Mouse (Mus musculus): ENCODE measurements around the gene Map3k5. TPM values are rescaled to one million over a fixed set of nuclear protein-coding genes. Genes with fewer than 3 reads are reported as not detected.
"Not testable (repeated sequence)": the region's sequence is repeated elsewhere in the genome, so short reads cannot be mapped to it uniquely, and the experiment has no call there.

Gene Map3k5
- polyA plus RNA-seq, 2 experiments from 2014 or later: 13.6 to 14.5 TPM

GRCm38 (mm10) chr10:19968445-19968844 lies 34.2 kb downstream of the Map3k5 start:
- ATAC-seq: peak; percentile 55

DNA sequence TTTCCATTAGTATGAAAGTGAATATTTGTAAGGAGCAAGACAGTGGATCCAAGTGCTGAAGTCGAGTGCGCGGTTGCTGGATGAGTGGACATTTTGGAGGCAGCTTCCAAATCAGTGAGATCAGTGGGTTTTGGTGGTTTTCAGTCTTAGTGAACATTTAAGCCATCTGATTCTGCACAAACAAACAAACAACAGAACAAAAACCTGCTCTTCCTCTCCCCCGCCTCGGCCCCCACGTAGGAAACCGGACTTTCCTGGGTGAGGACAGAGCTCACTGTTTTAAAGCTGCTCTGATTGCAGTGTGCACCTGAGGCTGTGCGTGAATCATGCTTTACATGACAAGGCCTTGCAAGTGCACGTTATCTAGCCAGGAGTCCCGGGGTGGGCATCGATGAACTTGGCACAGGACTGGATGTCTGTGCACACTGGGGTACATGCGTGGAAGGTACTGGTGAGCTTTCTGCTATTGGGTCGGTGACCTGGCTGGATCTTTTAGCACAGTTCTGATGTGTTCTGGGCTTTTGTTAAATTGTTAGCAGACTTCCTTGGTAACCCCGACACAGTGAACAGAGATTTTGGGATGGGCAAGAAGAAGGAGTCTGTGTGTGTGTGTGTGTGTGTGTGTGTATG lies 35.7 kb downstream of the Map3k5 start:
- no peak for ATAC-seq

GRCm38 (mm10) chr10:19971491-19971890 lies 37.2 kb downstream of the Map3k5 start:
- not testable (repeated sequence) for ATAC-seq

GRCm38 (mm10) chr10:19973321-19974108 lies 39.2 kb downstream of the Map3k5 start:
- ATAC-seq: no peak

- no peak for ATAC-seq
Observed at GRCm38 (mm10) chr10:19977557-19977956, 43.3 kb downstream of the Map3k5 start.

DNA sequence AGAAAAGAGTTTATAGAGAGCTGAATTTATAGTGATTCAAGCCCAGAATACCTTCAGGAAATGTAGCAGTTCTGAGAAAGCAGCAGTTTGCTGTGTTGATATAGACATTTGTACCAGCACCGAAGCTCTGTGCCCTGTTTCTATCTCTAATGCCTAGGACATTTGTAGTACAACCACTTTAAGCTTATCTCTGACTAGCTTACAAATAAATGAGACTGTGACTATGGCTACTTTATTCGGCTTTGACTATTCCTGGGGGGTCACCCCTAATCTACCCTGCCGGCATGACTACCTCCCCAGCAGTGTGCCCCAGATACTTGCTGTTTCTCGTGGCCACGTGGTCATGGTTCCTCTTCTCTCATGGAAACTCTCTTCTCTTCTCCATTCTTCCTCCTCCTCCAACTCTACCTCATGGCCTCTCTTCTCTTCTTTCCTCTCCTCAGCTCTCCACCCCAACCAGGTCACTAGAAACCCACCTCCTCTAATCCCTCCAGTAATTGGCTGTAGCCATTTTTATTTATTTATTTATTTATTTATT lies 44.5 kb downstream of the Map3k5 start:
- ATAC-seq: no peak

GRCm38 (mm10) chr10:19987736-19988135 lies 53.5 kb downstream of the Map3k5 start:
- ATAC-seq: no peak

- ATAC-seq: no peak
Observed at GRCm38 (mm10) chr10:19989986-19990385, 55.7 kb downstream of the Map3k5 start.

DNA sequence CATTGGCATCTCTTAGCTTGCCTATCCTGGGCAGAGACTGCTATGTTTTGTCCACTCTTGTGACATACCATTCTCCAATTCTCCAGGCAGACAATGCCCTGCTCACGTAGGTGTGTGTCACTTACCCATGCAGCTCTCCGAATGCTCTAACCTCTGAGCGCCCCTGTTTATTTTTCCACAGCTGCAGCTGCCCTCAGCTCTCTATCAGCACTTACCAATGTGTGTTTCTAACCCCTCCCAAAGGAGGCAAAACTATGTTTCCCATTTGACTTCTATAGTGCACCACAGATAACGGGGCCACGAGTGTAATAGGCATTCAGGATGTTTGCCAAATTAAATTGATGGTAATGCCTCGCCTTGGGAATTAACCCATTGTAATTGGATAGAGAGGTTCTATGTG lies 56.4 kb downstream of the Map3k5 start:
- ATAC-seq: no peak

DNA sequence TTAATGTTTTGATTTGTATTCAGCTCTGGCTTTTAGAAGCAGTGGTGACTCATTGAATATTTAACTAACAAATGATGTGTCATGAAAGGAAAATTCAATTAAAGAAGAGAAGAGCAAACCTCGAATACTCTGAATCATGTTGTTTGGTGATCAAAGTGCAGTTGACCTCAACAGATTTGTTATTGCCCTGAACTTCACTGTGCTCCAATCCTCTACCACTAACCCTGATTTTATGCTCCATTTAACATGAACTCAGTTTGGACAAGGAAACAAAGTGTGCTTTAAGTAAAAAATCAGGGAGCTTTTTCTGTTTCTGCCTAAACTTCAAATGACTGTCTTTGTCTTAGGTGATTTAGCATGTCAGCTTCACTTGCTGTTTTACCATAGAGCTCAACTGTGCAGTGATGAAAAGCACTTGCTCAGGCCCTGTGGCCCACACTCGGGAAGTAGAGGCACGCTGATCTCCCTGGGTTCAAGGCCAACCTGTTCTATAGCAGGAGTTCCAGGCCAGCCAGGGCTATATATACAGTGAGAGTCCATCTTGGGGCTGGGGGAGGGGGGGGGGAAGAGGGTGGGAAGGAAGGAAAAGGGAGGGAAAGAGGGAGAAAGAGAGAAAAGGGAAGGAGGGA lies 57.1 kb downstream of the Map3k5 start:
- peak; percentile 11 for ATAC-seq

DNA sequence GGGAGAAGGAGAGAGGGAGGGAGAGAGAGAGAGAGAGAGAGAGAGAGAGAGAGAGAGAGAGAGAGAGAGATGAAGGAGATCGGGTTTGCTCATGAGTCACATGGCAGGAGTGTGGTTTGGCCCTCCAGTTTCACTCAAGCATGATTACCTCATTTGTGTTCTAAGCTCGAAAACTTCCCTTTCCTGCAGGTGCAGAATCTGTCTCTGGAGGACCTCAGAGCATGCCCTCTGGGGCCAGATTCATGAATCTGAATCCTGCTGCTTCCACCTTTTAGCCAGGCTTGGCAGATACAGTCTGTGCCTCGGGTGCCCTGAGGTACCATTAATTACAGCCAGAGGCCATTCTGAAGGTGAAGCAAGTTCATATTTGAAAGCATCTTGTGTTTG lies 57.6 kb downstream of the Map3k5 start:
- ATAC-seq: peak; percentile 97

DNA sequence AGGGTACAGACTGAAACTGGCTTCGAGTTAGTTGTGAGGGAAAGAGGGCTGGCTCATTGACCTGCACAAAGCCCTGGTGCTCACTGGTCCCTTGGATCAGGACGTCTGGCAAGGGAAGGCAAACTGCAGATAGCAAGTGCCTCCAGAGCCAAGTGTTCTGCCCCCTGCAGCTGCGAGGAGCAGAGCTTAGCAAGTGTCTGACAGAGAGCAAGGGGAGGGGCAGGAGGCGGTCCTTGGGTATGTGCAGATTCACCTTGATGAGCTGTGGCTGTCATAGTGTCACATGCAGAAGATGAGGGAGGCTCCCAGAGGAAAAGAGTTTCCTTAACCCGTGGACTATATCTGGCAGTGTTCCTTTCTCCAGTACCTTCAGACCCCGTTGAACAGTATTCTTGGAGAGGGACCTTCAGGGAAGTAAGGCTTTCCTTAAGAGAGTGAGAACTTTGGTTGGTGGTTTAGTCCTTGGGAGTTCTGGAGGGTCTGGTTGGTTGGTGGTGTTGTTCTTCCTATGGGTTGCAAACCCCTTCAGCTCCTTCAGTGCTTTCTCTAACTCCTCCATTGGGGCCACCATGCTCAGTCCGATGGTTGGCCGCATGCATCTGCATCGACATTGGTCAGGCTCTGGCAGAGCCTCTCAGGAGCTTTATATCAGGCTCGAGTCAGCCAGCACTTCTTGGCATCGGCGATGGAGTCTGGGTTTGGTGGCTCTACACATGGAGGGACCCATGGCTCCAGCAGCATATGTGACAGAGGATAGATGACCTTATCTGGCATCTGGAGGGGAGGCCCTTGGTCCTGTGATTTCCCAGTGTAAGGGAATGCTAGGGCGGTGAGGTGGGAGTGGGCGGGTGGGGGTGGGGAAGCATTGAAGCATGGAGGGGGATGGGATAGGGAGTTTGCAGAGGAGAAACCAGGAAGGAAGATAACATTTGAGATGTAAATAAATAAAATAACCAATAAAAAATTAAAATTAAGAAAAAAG lies 60.5 kb downstream of the Map3k5 start:
- no peak for ATAC-seq

- ATAC-seq: no peak
Observed at GRCm38 (mm10) chr10:19996151-19996550, 61.9 kb downstream of the Map3k5 start.

GRCm38 (mm10) chr10:19999703-20000407 lies 65.6 kb downstream of the Map3k5 start:
- ATAC-seq: peak; percentile 60

GRCm38 (mm10) chr10:20000408-20000770 lies 66.1 kb downstream of the Map3k5 start:
- ATAC-seq: peak; percentile 80

DNA sequence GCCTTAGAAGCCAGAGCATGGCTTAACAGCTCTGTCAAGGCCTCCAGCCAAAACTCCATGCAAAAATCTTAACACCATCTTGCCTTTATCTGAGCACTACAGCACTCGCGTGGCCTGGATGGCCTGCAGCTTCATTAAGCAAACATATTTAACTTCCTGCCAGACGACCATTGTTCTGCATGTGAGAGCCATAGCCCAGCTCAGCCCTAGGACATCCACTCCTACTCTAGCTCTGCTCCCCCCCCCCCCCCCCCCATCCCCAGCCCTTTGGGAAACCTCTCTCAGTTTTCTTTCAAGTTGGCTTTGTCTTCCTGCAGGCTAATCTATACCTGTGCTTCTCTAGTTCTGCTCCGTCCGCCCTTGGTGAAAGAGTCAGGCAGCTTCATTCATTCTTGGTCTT lies 67.7 kb downstream of the Map3k5 start:
- ATAC-seq: no peak

DNA sequence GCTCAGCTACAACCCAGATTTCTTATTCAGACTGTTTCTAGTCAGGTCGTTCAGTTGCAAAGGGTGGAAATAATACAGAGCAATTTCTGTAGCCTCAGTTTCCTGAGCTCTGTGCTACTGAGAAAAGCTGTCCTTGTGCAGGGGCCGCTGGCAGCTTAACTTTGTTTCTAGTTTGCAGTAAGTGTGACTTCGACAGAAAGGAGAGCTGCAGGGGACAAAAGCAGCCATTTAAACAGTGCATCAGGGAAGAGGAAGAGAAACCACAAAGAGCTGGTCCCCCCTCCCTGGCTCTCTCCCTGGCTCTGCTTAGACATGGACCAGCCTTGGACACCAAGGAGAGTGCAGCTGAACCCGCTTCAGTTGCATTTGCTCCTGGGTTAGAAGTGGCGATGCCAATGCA lies 68.7 kb downstream of the Map3k5 start:
- ATAC-seq: no peak

DNA sequence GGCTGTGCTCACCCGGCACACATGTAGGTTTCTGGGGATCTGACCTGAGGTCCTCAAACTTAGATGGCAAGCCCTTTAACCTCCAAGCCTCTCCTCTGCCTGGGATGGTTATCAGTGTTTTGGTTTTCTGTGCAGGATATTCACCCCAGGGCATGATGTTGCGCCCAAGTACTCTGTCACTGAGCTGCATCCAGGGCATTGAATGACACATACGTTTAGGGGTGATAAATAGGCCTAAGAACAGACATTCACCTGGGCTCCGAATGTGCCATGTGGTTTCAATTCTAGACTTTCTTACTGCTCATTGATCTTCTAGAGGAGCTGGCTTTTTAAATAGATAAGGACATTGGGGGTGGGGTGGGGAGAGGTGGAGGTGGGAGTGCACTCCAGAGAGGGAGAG lies 70.5 kb downstream of the Map3k5 start:
- no peak for ATAC-seq

DNA sequence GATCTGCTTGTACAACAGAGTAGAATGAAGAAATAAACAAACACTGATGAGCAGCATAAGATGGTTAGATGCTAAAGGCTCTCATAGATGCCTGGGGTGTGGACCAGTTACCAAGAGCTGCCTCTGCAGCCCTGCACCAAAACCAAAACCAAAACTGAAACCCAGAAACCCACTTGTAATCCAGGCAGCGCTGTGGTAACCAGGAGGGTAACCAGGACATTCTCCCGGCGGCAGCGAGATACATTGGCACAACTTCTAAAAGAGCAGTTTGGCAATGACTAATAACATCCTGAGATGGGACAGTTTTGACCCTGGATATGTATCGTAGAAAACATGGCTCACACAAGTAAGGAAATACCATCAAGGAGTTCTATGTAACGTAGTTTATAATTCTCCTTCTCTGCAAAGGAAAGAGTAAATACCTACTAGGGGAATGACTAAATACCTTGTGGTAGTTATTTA lies 71.2 kb downstream of the Map3k5 start:
- ATAC-seq: peak; percentile 90

DNA sequence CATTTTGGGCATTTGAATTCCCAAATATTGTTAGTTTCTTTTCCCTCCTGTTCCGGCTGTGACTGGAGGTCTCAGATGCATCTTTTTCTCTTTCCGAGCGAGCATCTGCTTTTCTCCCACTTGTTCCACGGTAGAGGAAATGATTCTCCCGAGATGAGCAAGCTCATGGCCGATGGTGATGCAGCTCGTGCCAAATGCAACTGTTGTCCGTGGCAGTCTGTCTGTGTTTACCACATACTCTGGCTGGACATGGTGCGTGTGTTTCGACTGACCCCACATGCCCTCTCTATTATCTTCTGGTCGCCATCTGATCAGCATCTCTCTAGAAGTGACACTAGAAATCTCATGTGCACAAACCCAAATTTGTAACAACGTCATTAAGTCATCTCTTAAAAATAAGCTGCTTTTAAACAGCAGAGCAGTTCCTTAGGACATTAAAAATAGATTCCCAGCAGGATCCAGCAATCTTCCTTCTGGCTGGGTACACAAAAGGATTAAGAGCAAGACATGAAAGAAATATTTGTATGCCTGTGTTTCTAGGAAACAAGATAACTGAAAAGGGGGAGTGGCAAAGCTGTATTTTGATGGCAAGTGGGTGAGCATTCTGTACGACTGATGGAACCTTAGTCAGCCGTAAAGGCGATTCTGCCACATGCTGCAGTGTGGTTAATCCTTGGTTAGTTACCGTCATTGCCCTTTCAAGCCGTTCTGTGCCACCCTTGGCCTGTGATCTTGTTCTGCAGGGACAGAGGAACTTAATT lies 72.2 kb downstream of the Map3k5 start:
- ATAC-seq: no peak

- no peak for ATAC-seq
Observed at GRCm38 (mm10) chr10:20009310-20009709, 75.0 kb downstream of the Map3k5 start.
